Mouse (Mus musculus): ENCODE measurements around the gene Rabggta.

DNA sequence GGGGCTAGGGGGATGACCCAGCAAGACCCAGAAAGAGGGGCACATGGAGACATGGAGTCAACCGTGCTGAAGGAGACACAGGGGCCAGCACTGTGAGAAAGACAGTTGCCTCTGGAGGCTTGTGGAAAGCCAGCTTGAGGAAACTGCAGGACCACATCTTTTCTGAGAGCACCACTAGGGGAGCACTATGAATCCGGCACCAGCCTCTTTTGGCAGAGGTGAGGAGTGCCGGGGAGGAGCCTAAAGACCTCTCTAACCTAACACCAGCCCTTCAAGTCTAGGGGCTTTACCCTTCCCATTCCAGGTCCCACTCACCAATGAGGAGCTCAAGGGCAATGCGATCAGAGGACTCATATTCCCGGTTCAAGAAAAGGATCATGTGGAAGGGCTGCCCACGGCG lies 10.3 kb downstream of the Rabggta start:
- TF ChIP-seq GATA1 (IDR thresholded peaks at IDR 0.05; ENCODE audit: borderline replicate concordance, low read length) (no peak), FLI1 (IDR thresholded peaks at IDR 0.05; ENCODE audit: low read length) (no peak)
